Mouse (Mus musculus) cerebellum, adult 18-20 months (tissue): ENCODE measurements at regions not wholly inside any gene's neighbourhood (a gene's known extent, or its start where the extent isn't known, plus 50 kb on each side); places are given as distances from the start of the nearest gene placed in this dataset.

Source experiments
- DNase-seq, 2 experiments: peaks; one replicate each; pipeline ENCODE4 v3.0.0; 2021

GRCm38 (mm10) chr14:76863035-76863706, 173.4 kb upstream of the Ccdc122 start:
- no peak for DNase-seq

GRCm38 (mm10) chr14:76858396-76858795, 178.2 kb upstream of the Ccdc122 start:
- no peak for DNase-seq

GRCm38 (mm10) chr14:76857196-76857773, 179.3 kb upstream of the Ccdc122 start:
- no peak for DNase-seq

GRCm38 (mm10) chr14:76856591-76856990, 180.0 kb upstream of the Ccdc122 start:
- DNase-seq = no peak

GRCm38 (mm10) chr14:76854965-76855364, 181.6 kb upstream of the Ccdc122 start:
- DNase-seq = no peak

- no peak for DNase-seq
Observed at GRCm38 (mm10) chr14:76851473-76852214, 184.9 kb upstream of the Ccdc122 start.

GRCm38 (mm10) chr14:76850641-76851040, 185.9 kb upstream of the Ccdc122 start:
- DNase-seq = no peak

GRCm38 (mm10) chr14:76850051-76850450, 186.5 kb upstream of the Ccdc122 start:
- DNase-seq = no peak

GRCm38 (mm10) chr14:76849636-76850035, 186.9 kb upstream of the Ccdc122 start:
- DNase-seq = no peak

- DNase-seq = no peak
Observed at GRCm38 (mm10) chr14:76849071-76849470, 187.5 kb upstream of the Ccdc122 start.

- no peak for DNase-seq
Observed at GRCm38 (mm10) chr14:76845706-76846105, 190.9 kb upstream of the Ccdc122 start.

- DNase-seq = no peak
Observed at GRCm38 (mm10) chr14:76844717-76845116, 191.9 kb upstream of the Ccdc122 start.

GRCm38 (mm10) chr14:76837583-76838220, 198.9 kb upstream of the Ccdc122 start:
- no peak for DNase-seq

- DNase-seq = no peak
Observed at GRCm38 (mm10) chr14:76836926-76837516, 199.6 kb upstream of the Ccdc122 start.

GRCm38 (mm10) chr14:76836271-76836670, 200.3 kb upstream of the Ccdc122 start:
- no peak for DNase-seq

- no peak for DNase-seq
Observed at GRCm38 (mm10) chr14:76834084-76834483, 202.5 kb upstream of the Ccdc122 start.

GRCm38 (mm10) chr14:76829161-76829510, 207.4 kb upstream of the Ccdc122 start:
- no peak for DNase-seq

GRCm38 (mm10) chr14:76828453-76829160, 208.0 kb upstream of the Ccdc122 start:
- DNase-seq = peak; percentile 12 to 15

- no peak for DNase-seq
Observed at GRCm38 (mm10) chr14:76824066-76824465, 212.5 kb upstream of the Ccdc122 start.

- no peak for DNase-seq
Observed at GRCm38 (mm10) chr14:76822766-76823325, 213.7 kb upstream of the Ccdc122 start.

- no peak for DNase-seq
Observed at GRCm38 (mm10) chr14:76821892-76822291, 214.7 kb upstream of the Ccdc122 start.

- DNase-seq = no peak
Observed at GRCm38 (mm10) chr14:76821484-76821883, 215.1 kb upstream of the Ccdc122 start.
